Mouse (Mus musculus): ENCODE results near the gene Grik4. TPM values are rescaled to one million over a fixed set of nuclear protein-coding genes. Genes with fewer than 3 reads are reported as not detected.

Gene Grik4
- polyA plus RNA-seq, 1 experiment from 2014 or later, result 0.10 TPM

DNA sequence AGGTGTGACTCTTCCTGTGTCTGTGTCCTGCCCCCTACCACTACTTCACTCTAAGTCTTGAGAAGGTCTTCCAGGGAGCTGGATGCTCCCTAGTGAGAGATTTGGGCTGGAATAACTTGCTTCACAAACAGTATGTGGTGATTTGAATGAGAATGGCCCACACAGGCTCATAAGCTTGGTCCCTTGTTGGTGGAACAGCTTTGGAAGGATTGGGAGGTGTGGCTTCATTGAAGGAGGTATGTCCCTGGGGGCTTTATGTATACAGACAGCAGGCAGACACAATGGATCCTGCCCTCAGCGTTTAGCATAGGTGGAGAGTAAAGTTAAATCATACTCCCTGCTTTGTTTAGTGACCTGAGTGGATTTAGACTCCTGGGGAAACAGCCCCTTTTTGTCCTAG is 282.8 kb downstream of the Grik4 start:
- ATAC-seq (ENCODE audit: low FRiP score, low TSS enrichment), result no peak

DNA sequence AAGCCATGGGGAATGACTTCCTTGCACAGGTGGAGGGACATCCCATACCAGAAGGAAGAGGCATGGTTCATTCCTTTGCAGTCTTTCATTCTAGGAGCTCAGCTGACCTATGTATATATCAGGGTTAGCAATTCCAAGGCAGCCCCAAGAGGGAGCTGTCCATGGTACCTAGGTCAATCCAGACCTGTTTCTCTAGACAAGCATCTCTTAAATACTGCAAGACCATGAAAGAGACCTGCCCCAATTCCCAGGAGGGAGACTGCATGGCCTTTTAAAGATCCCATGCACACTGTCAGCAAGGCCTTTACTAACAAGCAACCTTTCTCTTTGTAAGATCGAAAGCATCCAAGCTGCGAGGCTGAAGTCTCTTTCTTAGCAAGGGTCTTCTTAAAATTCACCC is 291.5 kb downstream of the Grik4 start:
- peak; percentile 53 for DNase-seq (ENCODE audit: low spot score)

More for the DNA sequence above, 282.8 kb downstream of the Grik4 start:
- Histone ChIP-seq H3K9me3 (ENCODE audit: control insufficient read depth, low read length) (no peaks in the 10 kb centered on the region), H3K4me1 (replicated peaks; ENCODE audit: control insufficient read depth, insufficient read depth) (no peaks in the 10 kb centered on the region), H3K4me3 (ENCODE audit: low read depth, low read length) (no peak overlapping the region), H3K9ac (ENCODE audit: low read length) (no peak overlapping the region), H3K4me2 (replicated peaks; ENCODE audit: low read depth) (no peak overlapping the region), H3K36me3 (ENCODE audit: control insufficient read depth, insufficient read depth, low read length) (no peaks in the 10 kb centered on the region), H3K27me3 (ENCODE audit: control insufficient read depth, insufficient read depth, low read length) (no peaks in the 10 kb centered on the region), H3K27ac (replicated peaks) (no peak overlapping the region)
- WGBS, result 70% methylated on average over 1 of the region's 1 CpGs
- no peak for DNase-seq (ENCODE audit: low spot score)
- TF ChIP-seq EP300 (optimal IDR thresholded peaks at IDR 0.05) (no peak), CTCF (IDR thresholded peaks at IDR 0.05; ENCODE audit: low read depth) (no peak)

DNA sequence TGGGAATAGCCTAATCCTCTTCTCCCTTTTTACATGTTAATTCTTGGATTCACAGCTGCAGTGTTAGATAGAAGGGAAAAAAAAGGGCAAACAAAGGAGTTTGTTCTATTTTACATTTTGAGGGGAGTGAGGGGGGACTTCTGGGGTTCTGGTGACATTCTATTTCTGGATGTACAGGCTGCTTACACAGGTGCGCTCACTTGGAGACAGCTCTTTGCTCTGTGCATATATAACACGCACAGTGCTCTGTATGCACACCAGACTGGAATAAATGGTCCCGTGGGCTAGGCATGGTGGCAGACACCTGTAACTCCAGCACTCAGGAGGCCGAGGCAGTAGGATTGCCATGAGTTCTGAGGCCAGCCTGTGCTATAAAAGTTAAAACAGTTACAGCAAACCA is 292.0 kb downstream of the Grik4 start:
- Histone ChIP-seq H3K4me2 (replicated peaks; ENCODE audit: low read depth) (no peak overlapping the region), H3K4me3 (ENCODE audit: low read depth, low read length) (no peak overlapping the region), H3K27ac (replicated peaks) (no peak overlapping the region), H3K36me3 (ENCODE audit: control insufficient read depth, insufficient read depth, low read length) (no peaks in the 10 kb centered on the region), H3K4me1 (replicated peaks; ENCODE audit: control insufficient read depth, insufficient read depth) (no peaks in the 10 kb centered on the region), H3K9me3 (ENCODE audit: control insufficient read depth, low read length) (no peaks in the 10 kb centered on the region), H3K9ac (ENCODE audit: low read length) (no peak overlapping the region), H3K27me3 (ENCODE audit: control insufficient read depth, insufficient read depth, low read length) (no peaks in the 10 kb centered on the region)
- TF ChIP-seq EP300 (optimal IDR thresholded peaks at IDR 0.05) (no peak), CTCF (IDR thresholded peaks at IDR 0.05; ENCODE audit: low read depth) (no peak)
- ATAC-seq (ENCODE audit: low FRiP score, low TSS enrichment), result no peak
- DNase-seq (ENCODE audit: low spot score), result no peak
- 70% methylated on average over 4 of the region's 4 CpGs for WGBS

More for the DNA sequence above, 291.5 kb downstream of the Grik4 start:
- Histone ChIP-seq H3K4me3 (ENCODE audit: low read depth, low read length) (no peak overlapping the region), H3K4me2 (replicated peaks; ENCODE audit: low read depth) (no peak overlapping the region), H3K36me3 (ENCODE audit: control insufficient read depth, insufficient read depth, low read length) (no peaks in the 10 kb centered on the region), H3K4me1 (replicated peaks; ENCODE audit: control insufficient read depth, insufficient read depth) (no peaks in the 10 kb centered on the region), H3K9ac (ENCODE audit: low read length) (no peak overlapping the region), H3K27me3 (ENCODE audit: control insufficient read depth, insufficient read depth, low read length) (no peaks in the 10 kb centered on the region), H3K9me3 (ENCODE audit: control insufficient read depth, low read length) (no peaks in the 10 kb centered on the region), H3K27ac (replicated peaks) (no peak overlapping the region)
- 88% methylated on average over 2 of the region's 2 CpGs for WGBS
- ATAC-seq (ENCODE audit: low FRiP score, low TSS enrichment), result no peak
- TF ChIP-seq EP300 (optimal IDR thresholded peaks at IDR 0.05), result no peak
- TF ChIP-seq CTCF (IDR thresholded peaks at IDR 0.05; ENCODE audit: low read depth), result peak; percentile 19; the same call in 1 of the 2 replicates

- DNase-seq (ENCODE audit: low spot score) (no peak), ATAC-seq (ENCODE audit: low FRiP score, low TSS enrichment) (no peak)
- no peak overlapping the region for H3K9ac ChIP-seq (ENCODE audit: low read length)
- 76% methylated on average over 5 of the region's 5 CpGs for WGBS
- TF ChIP-seq EP300 (optimal IDR thresholded peaks at IDR 0.05), result no peak
- no peak for TF ChIP-seq CTCF (IDR thresholded peaks at IDR 0.05; ENCODE audit: low read depth)
- H3K9me3 ChIP-seq (ENCODE audit: control insufficient read depth, low read length), result no peaks in the 10 kb centered on the region
- H3K4me2 ChIP-seq (replicated peaks; ENCODE audit: low read depth), result no peak overlapping the region
- no peaks in the 10 kb centered on the region for H3K27me3 ChIP-seq (ENCODE audit: control insufficient read depth, insufficient read depth, low read length)
- H3K36me3 ChIP-seq (ENCODE audit: control insufficient read depth, insufficient read depth, low read length), result no peaks in the 10 kb centered on the region
- H3K27ac ChIP-seq (replicated peaks), result no peak overlapping the region
- no peak overlapping the region for H3K4me3 ChIP-seq (ENCODE audit: low read depth, low read length)
- H3K4me1 ChIP-seq (replicated peaks; ENCODE audit: control insufficient read depth, insufficient read depth), result no peaks in the 10 kb centered on the region
These were observed 294.4 kb downstream of the Grik4 start for GRCm38 (mm10) chr9:42649872-42650271.

DNA sequence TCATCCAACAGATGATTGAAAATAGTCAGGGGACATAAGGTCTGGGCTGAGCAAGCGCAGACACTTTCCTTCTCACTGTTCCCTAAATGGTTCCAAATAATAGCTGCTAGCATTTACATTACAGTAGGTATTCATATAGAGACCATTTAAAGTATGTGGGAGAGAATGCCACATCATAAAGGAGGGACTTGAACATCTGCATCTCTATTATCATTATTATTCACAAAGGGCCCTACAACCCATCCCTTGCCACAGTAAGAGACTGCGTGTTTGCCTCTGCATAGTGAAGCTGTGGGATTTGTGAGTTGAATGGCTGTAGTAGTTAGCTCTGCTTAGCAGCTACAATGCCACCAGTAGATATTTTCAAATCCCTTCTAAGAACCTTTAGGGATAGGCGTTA is 296.2 kb downstream of the Grik4 start:
- Histone ChIP-seq H3K9me3 (ENCODE audit: control insufficient read depth, low read length) (no peaks in the 10 kb centered on the region), H3K4me1 (replicated peaks; ENCODE audit: control insufficient read depth, insufficient read depth) (no peaks in the 10 kb centered on the region), H3K9ac (ENCODE audit: low read length) (no peak overlapping the region), H3K27ac (replicated peaks) (no peak overlapping the region), H3K4me3 (ENCODE audit: low read depth, low read length) (no peak overlapping the region), H3K27me3 (ENCODE audit: control insufficient read depth, insufficient read depth, low read length) (no peaks in the 10 kb centered on the region), H3K36me3 (ENCODE audit: control insufficient read depth, insufficient read depth, low read length) (no peaks in the 10 kb centered on the region), H3K4me2 (replicated peaks; ENCODE audit: low read depth) (no peak overlapping the region)
- TF ChIP-seq EP300 (optimal IDR thresholded peaks at IDR 0.05) (no peak), CTCF (IDR thresholded peaks at IDR 0.05; ENCODE audit: low read depth) (no peak)
- ATAC-seq (ENCODE audit: low FRiP score, low TSS enrichment) (no peak), DNase-seq (ENCODE audit: low spot score) (no peak)
- WGBS, result 91% methylated on average over 3 of the region's 3 CpGs

DNA sequence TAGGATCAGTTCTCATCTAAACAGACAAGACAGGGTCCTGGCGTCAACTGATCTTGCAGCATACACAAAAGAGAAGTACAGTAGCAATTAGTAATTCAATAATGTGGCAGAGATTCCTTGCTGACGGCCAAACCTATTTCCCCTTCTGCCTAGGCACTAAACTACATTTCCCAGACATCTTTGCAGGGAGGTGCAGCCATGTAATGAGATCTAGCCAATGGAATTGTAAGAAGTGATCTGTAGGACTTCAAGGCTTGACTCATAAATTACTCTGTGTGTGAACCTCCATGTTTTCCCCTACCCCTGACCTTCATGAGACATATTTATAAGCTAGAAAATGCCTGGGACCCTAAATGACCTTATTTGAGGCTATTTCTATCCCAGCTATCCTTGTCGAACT is 296.7 kb downstream of the Grik4 start:
- H3K36me3 ChIP-seq (ENCODE audit: control insufficient read depth, insufficient read depth, low read length), result no peaks in the 10 kb centered on the region
- no peaks in the 10 kb centered on the region for H3K4me1 ChIP-seq (replicated peaks; ENCODE audit: control insufficient read depth, insufficient read depth)
- H3K9me3 ChIP-seq (ENCODE audit: control insufficient read depth, low read length), result no peaks in the 10 kb centered on the region
- no peak overlapping the region for H3K4me3 ChIP-seq (ENCODE audit: low read depth, low read length)
- no peak overlapping the region for H3K27ac ChIP-seq (replicated peaks)
- H3K4me2 ChIP-seq (replicated peaks; ENCODE audit: low read depth), result no peak overlapping the region
- no peak for DNase-seq (ENCODE audit: low spot score)
- no peak overlapping the region for H3K9ac ChIP-seq (ENCODE audit: low read length)
- ATAC-seq (ENCODE audit: low FRiP score, low TSS enrichment), result no peak
- H3K27me3 ChIP-seq (ENCODE audit: control insufficient read depth, insufficient read depth, low read length), result no peaks in the 10 kb centered on the region
- TF ChIP-seq EP300 (optimal IDR thresholded peaks at IDR 0.05) (no peak), CTCF (IDR thresholded peaks at IDR 0.05; ENCODE audit: low read depth) (no peak)
- WGBS, result 61% methylated on average over 3 of the region's 3 CpGs

Measured in stomach, postnatal 0 days (tissue).